Mouse (Mus musculus): ENCODE data around the gene Lcn9. TPM values are rescaled to one million over a fixed set of nuclear protein-coding genes. Genes with fewer than 3 reads are reported as not detected.
"Not testable (repeated sequence)": the region's sequence is repeated elsewhere in the genome, so short reads cannot be mapped to it uniquely, and the experiment has no call there.

Lcn9 gene
- polyA plus RNA-seq, 1 experiment from 2014 or later = not detected

DNA sequence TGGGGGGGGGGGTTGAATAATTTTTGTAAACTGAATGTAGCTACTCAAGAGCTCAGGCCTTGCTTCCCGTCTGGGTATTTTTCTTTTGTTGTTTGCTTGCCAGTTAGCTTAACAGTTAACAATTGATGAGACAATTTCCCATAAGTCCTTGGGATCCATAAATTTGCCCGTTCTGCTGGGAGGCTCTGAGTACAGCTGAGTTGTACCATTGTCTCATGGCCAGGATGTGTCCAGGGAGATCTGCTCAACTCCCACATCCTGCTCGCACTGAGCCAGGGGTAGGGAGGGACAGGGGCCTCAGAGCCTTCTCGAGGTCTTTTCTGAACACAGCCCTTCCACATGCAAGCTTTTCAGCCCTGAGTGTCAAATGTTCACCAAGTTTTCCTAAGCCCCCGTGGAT lies 24.9 kb upstream of the Lcn9 start:
- no peaks in the 10 kb centered on the region for H3K4me1 ChIP-seq (replicated peaks)
- no peak overlapping the region for H3K4me3 ChIP-seq
- no peaks in the 10 kb centered on the region for H3K27me3 ChIP-seq (replicated peaks)
- no peaks in the 10 kb centered on the region for H3K9me3 ChIP-seq (replicated peaks)
- no peak overlapping the region for H3K27ac ChIP-seq (ENCODE audit: poor library complexity, severe bottlenecking)
- no peak overlapping the region for H3K4me2 ChIP-seq
- 50% methylated on average over 5 of the region's 5 CpGs for WGBS
- H3K36me3 ChIP-seq = no peaks in the 10 kb centered on the region
- ATAC-seq (ENCODE audit: insufficient number of reproducible peaks, low FRiP score) = no peak
- H3K9ac ChIP-seq = no peak overlapping the region

DNA sequence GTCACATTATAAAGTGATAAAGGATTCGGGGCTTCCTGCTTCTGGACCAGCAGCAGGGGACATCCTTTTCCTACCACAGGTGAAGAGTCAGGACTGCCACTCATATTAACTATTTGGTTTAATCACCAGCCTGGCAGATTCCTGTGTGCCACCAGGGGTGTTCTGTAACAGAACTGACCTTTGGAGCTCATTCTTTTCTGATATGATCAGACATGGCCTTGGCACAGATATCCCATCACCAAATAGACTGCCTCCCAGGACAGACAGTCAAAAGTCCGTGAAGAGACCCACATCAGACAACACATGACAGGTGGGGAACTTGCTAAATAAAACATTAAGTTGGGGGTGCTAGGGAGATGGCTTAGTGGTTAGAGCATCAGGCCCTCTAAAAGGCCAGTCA lies 11.2 kb upstream of the Lcn9 start:
- Histone ChIP-seq H3K27ac (ENCODE audit: poor library complexity, severe bottlenecking) (no peak overlapping the region), H3K4me3 (no peak overlapping the region), H3K4me1 (replicated peaks) (no peaks in the 10 kb centered on the region), H3K9me3 (replicated peaks) (no peaks in the 10 kb centered on the region), H3K36me3 (no peaks in the 10 kb centered on the region), H3K9ac (no peak overlapping the region), H3K4me2 (no peak overlapping the region), H3K27me3 (replicated peaks) (no peaks in the 10 kb centered on the region)
- ATAC-seq (ENCODE audit: insufficient number of reproducible peaks, low FRiP score) = no peak
- WGBS = 62% methylated on average over 2 of the region's 2 CpGs

DNA sequence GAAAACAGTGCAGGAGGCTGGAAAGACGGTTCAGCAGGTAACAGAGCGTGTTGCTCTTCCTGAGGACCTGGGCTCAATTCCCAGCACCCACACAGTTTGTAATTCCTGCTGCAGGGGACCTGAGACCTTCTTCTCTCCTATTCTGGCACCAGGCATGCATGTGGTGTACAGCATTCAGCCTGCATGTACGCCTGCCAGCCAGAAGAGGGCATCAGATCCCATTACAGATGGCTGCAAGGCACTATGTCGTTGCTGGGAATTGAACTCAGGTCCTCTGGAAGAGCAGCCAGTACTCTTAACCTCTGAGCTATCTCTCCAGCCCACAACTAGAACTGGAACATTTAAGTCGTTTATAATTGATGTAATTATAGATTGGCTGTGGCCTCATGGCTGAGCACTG lies 9.6 kb upstream of the Lcn9 start:
- WGBS = 74% methylated on average over 5 of the region's 5 CpGs

DNA sequence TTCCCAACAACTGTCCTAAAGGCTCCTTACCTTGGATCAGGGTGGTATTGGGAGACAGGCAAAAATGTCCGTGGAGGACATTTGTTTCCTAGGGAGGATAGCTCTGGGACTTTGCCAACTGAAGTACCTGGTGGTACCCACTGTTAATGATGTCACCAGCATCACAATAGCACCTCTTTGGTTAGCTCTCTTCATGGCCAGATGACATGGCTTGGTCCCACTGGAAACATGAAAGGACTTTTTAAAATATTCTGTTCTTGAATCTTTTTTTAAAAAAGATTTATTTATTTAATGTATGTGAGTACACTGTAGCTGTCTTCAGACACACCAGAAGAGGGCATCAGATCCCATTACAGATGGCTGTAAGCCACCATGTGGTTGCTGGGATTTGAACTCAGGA lies 7.2 kb upstream of the Lcn9 start, which contains the start of gene Glt6d1:
TSS of gene Glt6d1 (minus strand) at position 101 of the 400 bp plus-strand sequence.
- H3K36me3 ChIP-seq; H3K9me3 ChIP-seq (replicated peaks); ATAC-seq (ENCODE audit: insufficient number of reproducible peaks, low FRiP score); H3K4me3 ChIP-seq; H3K9ac ChIP-seq; H3K27me3 ChIP-seq (replicated peaks); H3K4me1 ChIP-seq (replicated peaks); H3K4me2 ChIP-seq; H3K27ac ChIP-seq (ENCODE audit: poor library complexity, severe bottlenecking): not testable (repeated sequence)
- WGBS = 67% methylated on average over 1 of the region's 1 CpGs

More for the DNA sequence above, 9.6 kb upstream of the Lcn9 start:
- Histone ChIP-seq H3K4me2 (no peak overlapping the region), H3K36me3 (no peaks in the 10 kb centered on the region), H3K27me3 (replicated peaks) (no peaks in the 10 kb centered on the region), H3K4me1 (replicated peaks) (no peaks in the 10 kb centered on the region), H3K9ac (no peak overlapping the region), H3K4me3 (no peak overlapping the region), H3K9me3 (replicated peaks) (no peaks in the 10 kb centered on the region), H3K27ac (ENCODE audit: poor library complexity, severe bottlenecking) (no peak overlapping the region)
- ATAC-seq (ENCODE audit: insufficient number of reproducible peaks, low FRiP score) = no peak

DNA sequence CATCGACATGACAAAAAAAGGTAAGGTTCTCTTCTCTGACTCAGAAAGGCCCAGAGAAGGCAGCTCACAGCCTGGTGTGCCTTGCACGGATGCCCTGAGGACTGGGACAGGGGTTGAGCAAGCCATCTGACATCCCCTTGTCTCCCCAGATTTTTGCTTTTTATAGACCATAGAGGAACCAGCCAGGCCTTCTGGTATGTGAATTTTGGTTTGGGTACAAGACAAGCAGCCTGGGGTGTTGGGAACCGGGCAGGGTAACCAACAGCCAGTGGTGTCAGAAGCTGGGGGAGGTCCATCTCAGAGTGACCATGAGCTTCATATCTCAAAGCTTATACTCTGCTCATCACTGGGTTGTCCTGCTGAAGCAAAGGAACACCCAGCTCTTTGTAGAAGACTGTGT lies 1.8 kb downstream of the Lcn9 start:
- 0 out of 2 replicates have a peak, but pooled peaks cover 3% of the 10 kb centered on the region for H3K4me1 ChIP-seq (replicated peaks)
- no peak overlapping the region for H3K27ac ChIP-seq (ENCODE audit: poor library complexity, severe bottlenecking)
- no peak overlapping the region for H3K4me2 ChIP-seq
- H3K4me3 ChIP-seq = no peak overlapping the region
- ATAC-seq (ENCODE audit: insufficient number of reproducible peaks, low FRiP score) = no peak
- 0 out of 2 replicates have a peak, but pooled peaks cover 2% of the 10 kb centered on the region for H3K9me3 ChIP-seq (replicated peaks)
- no peaks in the 10 kb centered on the region for H3K27me3 ChIP-seq (replicated peaks)
- H3K36me3 ChIP-seq = no peaks in the 10 kb centered on the region
- H3K9ac ChIP-seq = no peak overlapping the region
- WGBS = 78% methylated on average over 3 of the region's 3 CpGs

DNA sequence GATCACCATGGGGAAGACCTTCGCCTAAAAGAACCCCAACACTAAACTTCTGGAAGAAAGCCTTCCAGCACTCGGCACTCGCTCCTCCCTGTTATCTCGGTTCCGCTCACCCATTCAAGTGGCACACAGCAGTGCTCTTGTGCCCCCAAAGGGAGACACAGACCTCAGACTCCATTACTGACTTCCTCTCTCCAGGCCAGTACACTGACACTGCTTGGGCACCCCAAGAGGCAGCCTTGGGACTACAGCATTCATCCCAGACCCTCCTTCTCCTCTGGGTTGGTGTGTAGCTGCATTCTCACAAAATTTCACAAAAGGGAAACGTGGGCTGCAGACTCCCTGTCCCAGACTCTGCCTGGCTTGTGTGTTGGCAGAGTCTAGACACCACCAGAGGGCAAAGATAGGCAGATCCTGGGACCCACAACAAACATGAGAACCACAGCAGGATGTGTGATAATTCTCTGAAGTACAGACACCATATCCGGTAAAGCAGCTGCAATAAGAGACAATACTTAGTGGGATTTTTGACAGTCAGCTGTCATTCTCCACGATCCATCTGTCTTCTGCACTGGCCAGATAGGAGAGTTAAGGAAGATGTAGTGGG lies 5.5 kb downstream of the Lcn9 start:
- H3K4me3 ChIP-seq = no peak overlapping the region
- no peak overlapping the region for H3K4me2 ChIP-seq
- WGBS = 70% methylated on average over 8 of the region's 8 CpGs
- no peak overlapping the region for H3K27ac ChIP-seq (ENCODE audit: poor library complexity, severe bottlenecking)
- no peak for ATAC-seq (ENCODE audit: insufficient number of reproducible peaks, low FRiP score)
- H3K9ac ChIP-seq = no peak overlapping the region
- H3K9me3 ChIP-seq (replicated peaks) = no peaks in the 10 kb centered on the region
- 0 out of 2 replicates have a peak, but pooled peaks cover 6% of the 10 kb centered on the region for H3K27me3 ChIP-seq (replicated peaks)
- no peaks in the 10 kb centered on the region for H3K4me1 ChIP-seq (replicated peaks)
- no peaks in the 10 kb centered on the region for H3K36me3 ChIP-seq

DNA sequence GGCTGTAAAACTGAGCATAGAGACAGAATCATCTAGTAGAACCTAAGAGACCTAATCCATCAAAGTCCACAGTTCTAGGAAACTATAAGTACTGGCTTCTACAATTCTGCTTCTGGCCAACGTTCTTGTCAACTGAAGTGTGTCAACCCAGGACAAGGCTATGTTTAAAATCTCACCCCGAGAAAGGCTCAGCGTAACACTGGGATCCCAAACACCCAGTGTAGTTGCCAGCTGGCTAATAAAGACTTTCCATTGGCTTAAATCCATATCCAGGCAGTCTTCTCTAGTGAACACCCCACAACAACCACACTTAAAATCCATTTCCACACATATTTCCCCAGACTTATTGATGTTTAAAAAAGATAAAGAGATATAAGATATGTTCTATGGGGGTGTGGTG lies 7.8 kb downstream of the Lcn9 start:
- WGBS = 73% methylated on average over 3 of the region's 3 CpGs
- no peaks in the 10 kb centered on the region for H3K9me3 ChIP-seq (replicated peaks)
- no peak overlapping the region for H3K4me2 ChIP-seq
- 0 out of 2 replicates have a peak, but pooled peaks cover 7% of the 10 kb centered on the region for H3K27me3 ChIP-seq (replicated peaks)
- no peak for ATAC-seq (ENCODE audit: insufficient number of reproducible peaks, low FRiP score)
- no peak overlapping the region for H3K27ac ChIP-seq (ENCODE audit: poor library complexity, severe bottlenecking)
- H3K9ac ChIP-seq = no peak overlapping the region
- H3K4me1 ChIP-seq (replicated peaks) = no peaks in the 10 kb centered on the region
- H3K36me3 ChIP-seq = no peaks in the 10 kb centered on the region
- no peak overlapping the region for H3K4me3 ChIP-seq

DNA sequence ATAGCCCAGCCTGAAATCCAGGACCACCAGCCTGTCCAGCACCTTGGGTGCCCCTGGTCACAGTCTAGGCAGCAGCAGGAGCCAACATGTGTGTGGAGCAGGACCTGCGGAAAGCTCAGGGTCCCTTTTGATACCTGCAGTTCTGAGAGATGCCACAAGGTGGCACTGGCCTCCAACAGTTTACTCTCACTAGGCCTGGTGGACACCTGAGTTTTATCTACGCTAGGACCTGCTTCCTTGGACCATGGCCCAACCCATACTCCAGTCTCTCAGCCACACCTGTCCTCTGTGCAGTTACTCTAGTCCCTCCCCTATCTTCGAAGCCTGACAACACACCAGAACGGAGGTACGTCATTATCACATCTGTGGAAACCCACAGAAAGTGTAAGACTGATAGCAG lies 13.3 kb downstream of the Lcn9 start:
- H3K4me1 ChIP-seq (replicated peaks) = no peaks in the 10 kb centered on the region
- 44% methylated on average over 5 of the region's 5 CpGs for WGBS

DNA sequence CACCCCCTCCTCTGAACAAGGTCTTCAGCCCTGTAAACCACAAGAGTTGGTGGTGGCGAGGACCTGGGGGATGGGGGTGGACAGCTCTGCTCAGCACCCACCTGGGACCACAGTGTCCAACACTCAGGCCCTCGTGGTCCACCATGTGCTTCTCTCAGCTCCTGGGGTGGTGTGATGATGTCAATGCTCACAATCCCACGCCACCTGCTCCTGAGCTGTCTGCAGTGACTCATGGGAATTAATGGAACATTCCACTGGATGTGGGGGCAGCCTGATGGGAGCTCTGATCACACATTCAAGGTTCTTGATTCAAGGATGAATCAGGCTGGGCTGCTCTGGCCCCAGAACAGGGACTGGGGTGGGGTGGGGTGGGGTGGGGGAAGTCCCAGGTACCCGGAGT lies 19.2 kb downstream of the Lcn9 start:
- Histone ChIP-seq H3K27me3 (replicated peaks) (peaks cover 40% of the 10 kb centered on the region), H3K4me1 (replicated peaks) (no peaks in the 10 kb centered on the region), H3K4me2 (no peak overlapping the region), H3K4me3 (no peak overlapping the region), H3K9me3 (replicated peaks) (no peaks in the 10 kb centered on the region), H3K9ac (no peak overlapping the region), H3K27ac (ENCODE audit: poor library complexity, severe bottlenecking) (no peak overlapping the region), H3K36me3 (no peaks in the 10 kb centered on the region)
- 67% methylated on average over 4 of the region's 4 CpGs for WGBS
- no peak for ATAC-seq (ENCODE audit: insufficient number of reproducible peaks, low FRiP score)

More for the DNA sequence above, 13.3 kb downstream of the Lcn9 start:
- H3K9ac ChIP-seq = no peak overlapping the region
- no peaks in the 10 kb centered on the region for H3K9me3 ChIP-seq (replicated peaks)
- peaks cover 24% of the 10 kb centered on the region for H3K27me3 ChIP-seq (replicated peaks)
- H3K4me3 ChIP-seq = no peak overlapping the region
- no peaks in the 10 kb centered on the region for H3K36me3 ChIP-seq
- no peak overlapping the region for H3K27ac ChIP-seq (ENCODE audit: poor library complexity, severe bottlenecking)
- 0 out of 2 replicates have a peak, but pooled peaks have one; percentile 66 for ATAC-seq (ENCODE audit: insufficient number of reproducible peaks, low FRiP score)
- H3K4me2 ChIP-seq = no peak overlapping the region

DNA sequence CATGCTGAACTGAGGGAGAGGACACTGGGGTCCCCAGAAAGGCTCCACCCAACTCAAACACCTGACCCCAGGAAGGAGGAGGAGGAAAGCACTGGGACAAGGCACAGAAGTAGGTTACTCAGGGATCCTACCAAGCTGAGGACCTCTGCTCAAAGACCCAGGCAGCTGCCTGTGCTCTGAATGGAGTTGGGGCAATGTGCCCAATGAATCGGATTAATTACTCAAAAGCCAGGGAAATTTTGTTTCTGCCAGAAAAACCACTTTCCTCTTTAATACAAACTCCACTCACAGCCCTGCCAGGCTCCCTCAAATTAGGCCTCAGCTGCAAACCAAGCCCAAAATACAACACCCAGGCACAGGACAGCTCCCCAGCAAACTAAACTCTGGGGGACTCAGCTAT lies 19.8 kb downstream of the Lcn9 start:
- no peak for ATAC-seq (ENCODE audit: insufficient number of reproducible peaks, low FRiP score)
- WGBS = 74% methylated on average over 1 of the region's 1 CpGs
- H3K9ac ChIP-seq = no peak overlapping the region
- H3K4me3 ChIP-seq = no peak overlapping the region
- H3K27me3 ChIP-seq (replicated peaks) = peaks cover 37% of the 10 kb centered on the region
- no peaks in the 10 kb centered on the region for H3K36me3 ChIP-seq
- no peak overlapping the region for H3K4me2 ChIP-seq
- no peaks in the 10 kb centered on the region for H3K4me1 ChIP-seq (replicated peaks)
- no peaks in the 10 kb centered on the region for H3K9me3 ChIP-seq (replicated peaks)
- no peak overlapping the region for H3K27ac ChIP-seq (ENCODE audit: poor library complexity, severe bottlenecking)

DNA sequence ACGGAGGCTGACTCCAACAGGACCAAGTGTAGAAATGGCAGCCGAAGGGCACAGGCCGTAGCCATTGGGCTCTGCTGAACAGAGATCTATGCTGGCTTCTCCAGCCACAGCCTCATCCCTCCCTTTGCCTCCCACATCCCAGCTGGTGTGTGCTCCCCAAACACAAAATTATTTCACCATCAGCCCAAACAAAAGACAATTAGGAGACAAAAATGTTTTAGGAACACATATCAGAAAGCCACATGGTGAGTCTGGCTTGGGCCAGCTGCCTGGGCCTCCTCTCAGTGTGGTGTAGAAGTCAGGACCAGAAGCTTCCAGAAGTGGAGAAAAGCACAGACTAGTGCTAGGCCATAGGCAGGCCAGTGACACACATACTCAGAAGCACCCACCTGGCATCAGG lies 21.1 kb downstream of the Lcn9 start:
- no peaks in the 10 kb centered on the region for H3K4me1 ChIP-seq (replicated peaks)
- no peak overlapping the region for H3K9ac ChIP-seq
- H3K9me3 ChIP-seq (replicated peaks) = no peaks in the 10 kb centered on the region
- peaks cover 32% of the 10 kb centered on the region for H3K27me3 ChIP-seq (replicated peaks)
- 86% methylated on average over 3 of the region's 3 CpGs for WGBS
- no peak overlapping the region for H3K4me2 ChIP-seq
- H3K4me3 ChIP-seq = no peak overlapping the region
- ATAC-seq (ENCODE audit: insufficient number of reproducible peaks, low FRiP score) = no peak
- no peak overlapping the region for H3K27ac ChIP-seq (ENCODE audit: poor library complexity, severe bottlenecking)
- H3K36me3 ChIP-seq = no peaks in the 10 kb centered on the region

DNA sequence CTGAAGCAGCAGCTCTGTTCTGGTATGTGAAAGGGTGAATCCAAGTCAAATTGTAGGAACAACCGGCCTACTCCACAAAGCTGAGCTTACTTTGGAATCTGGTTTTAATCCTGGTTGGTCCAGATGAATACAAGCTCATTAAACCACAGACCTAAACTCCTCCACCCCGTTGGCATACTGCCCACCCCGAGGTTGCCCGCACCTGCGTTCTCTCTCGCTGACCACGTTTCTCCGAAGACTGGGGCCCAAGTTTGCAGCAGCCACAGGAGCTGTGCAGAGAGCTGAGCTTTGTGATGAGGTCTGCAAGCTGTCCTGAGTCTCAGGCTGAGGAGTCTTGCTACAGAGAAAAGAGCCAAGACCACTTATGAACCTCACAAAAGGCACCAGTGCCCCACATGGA lies 23.6 kb downstream of the Lcn9 start:
- Histone ChIP-seq H3K27me3 (replicated peaks) (peaks cover 26% of the 10 kb centered on the region), H3K4me3 (no peak overlapping the region), H3K9ac (no peak overlapping the region), H3K9me3 (replicated peaks) (peaks cover 8% of the 10 kb centered on the region; the same call in 1 of the 2 replicates), H3K36me3 (no peaks in the 10 kb centered on the region), H3K27ac (ENCODE audit: poor library complexity, severe bottlenecking) (no peak overlapping the region), H3K4me2 (no peak overlapping the region), H3K4me1 (replicated peaks) (no peaks in the 10 kb centered on the region)
- ATAC-seq (ENCODE audit: insufficient number of reproducible peaks, low FRiP score) = no peak
- 79% methylated on average over 8 of the region's 8 CpGs for WGBS

All from heart, embryonic 12.5 days (tissue).